Mouse (Mus musculus): Measurements from ENCODE around the gene A430005L14Rik. TPM values are rescaled to one million over a fixed set of nuclear protein-coding genes. Genes with fewer than 3 reads are reported as not detected.

The A430005L14Rik gene
- total RNA-seq (2023) = 10 to 100 TPM; 16.0 to 29.6 TPM

DNA sequence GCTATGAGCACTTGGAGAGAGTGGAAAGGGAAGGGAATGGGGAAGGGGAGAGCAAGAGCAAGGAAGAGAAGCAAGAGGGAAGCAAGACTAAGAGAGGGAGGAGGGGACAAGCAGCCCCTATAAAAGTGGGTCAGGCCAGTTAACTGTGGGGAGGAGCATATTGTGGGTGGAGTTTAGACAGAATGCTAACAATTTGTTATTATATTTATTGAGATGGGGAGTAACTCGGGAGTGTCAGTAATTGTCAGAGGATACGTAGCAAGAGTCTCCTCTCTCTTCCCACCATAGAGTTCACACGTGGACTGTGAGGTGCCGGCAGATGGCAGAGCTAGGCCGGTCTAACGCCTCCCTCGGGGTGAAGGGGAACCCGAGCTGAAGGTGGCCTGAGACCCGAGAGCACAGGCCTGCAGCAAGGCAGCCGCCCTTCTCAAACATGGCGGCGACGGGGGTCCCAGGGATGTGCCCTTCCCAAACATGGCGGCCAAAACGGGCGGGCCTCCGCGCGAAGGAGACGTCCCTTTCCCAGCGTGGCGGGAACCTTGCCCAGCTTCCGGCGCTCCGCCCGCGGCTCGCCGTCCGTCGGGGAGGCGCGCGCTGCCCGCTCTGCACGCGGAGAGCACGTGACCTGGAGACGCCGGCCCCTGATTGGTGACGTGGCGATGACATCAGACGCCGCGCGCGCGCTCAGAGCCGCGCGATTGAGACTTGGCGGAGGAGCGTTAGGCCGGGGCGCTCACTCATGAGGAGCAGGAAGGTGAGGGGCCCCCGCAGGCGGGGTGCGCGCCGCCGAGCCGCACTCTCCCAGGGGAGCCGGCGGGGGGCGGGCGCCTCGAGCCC lies at the start of gene A430005L14Rik:
A430005L14Rik (plus strand) TSS at position 669 of the 837 bp plus-strand sequence.

DNA sequence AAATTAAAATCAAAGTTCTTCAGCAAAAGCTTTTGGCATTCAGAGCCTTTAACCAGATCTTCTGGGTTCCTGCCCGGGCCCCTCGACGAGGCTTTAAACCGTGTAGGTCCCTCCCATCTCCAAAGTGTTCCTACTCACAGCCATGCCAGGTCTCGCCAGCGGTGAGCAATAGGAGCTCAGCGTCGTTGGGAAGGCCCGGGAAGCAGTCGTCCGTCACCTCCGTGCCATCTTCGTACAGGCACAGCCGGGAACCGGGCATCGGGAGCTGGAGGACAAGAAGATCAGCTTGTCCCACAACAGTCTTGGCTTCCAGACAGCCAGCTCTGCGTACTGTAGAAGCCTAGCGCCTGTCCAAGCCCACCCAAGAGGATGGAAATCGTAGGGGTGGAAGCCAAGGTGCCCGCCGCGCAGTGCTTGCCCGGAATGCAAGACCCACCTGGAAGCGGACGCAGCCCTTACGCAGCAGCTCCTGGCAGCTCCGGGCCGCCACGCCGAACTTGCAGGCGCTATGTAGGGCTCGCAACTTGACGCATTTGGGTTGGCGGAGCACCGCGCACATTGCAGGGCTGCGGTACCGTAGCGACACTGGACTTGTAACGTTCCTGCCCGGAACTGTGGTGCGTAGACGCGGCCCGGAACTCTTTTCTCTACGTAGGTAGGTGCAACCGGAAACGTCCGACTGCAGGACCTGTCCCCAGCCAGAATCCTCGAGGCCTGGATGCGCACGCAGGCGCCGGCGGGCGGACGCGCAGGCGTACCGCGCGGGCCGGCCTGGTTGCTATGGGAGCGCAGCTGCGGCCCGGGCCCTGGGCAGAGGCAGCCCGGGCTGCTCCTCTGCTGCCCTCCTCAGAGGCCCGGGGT lies 17.6 kb downstream of the A430005L14Rik start, which contains the start of the genes Dffb and Cep104:
Dffb (minus strand) TSS at position 696 of the 861 bp plus-strand sequence.
Cep104 (plus strand) TSS at position 764 of the 861 bp plus-strand sequence.

Other genes with a start within 250 kb of the A430005L14Rik start
- gene Dffb, start 17.9 kb downstream of the A430005L14Rik start, total RNA-seq (2023) = 10 to 100 TPM; 25.2 to 34.6 TPM
- gene Cep104, start 18.0 kb downstream of the A430005L14Rik start, total RNA-seq (2023) = 10 to 100 TPM; 25.6 to 31.3 TPM
- gene Lrrc47, start 54.5 kb downstream of the A430005L14Rik start, total RNA-seq (2023) = 10 to 100 TPM; 78.4 to 99.0 TPM
- not detected for gene Smim1, start 69.0 kb downstream of the A430005L14Rik start, total RNA-seq (2023)
- gene Ccdc27, start 85.4 kb downstream of the A430005L14Rik start, total RNA-seq (2023) = not detected
- not detected for gene Trp73, start 183.0 kb downstream of the A430005L14Rik start, total RNA-seq (2023)
- gene Wrap73, start 185.1 kb downstream of the A430005L14Rik start, total RNA-seq (2023) = 10 to 100 TPM; 19.5 to 20.5 TPM
- 100 to 1,000 TPM; 131 to 135 TPM for gene Tprgl, start 203.4 kb downstream of the A430005L14Rik start, total RNA-seq (2023)
- not detected for gene Megf6, start 213.5 kb downstream of the A430005L14Rik start, total RNA-seq (2023)